Mouse (Mus musculus): ENCODE data around the gene Bcat2.

GRCm38 (mm10) chr7:45560843-45561623 lies 8.9 kb upstream of the Bcat2 start:
- TF ChIP-seq POLR2A (IDR thresholded peaks at IDR 0.05; ENCODE audit: borderline replicate concordance, insufficient read depth, low read length) = no peak
- TF ChIP-seq CTCF (IDR thresholded peaks at IDR 0.05; ENCODE audit: borderline replicate concordance, insufficient read depth, low read depth, low read length) = peak; percentile 96

Measured in cerebellum, adult 2 months (tissue).